Mouse (Mus musculus) MEL (cell line): ENCODE results near the gene Krtap4-2. TPM values are rescaled to one million over a fixed set of nuclear protein-coding genes. Genes with fewer than 3 reads are reported as not detected.
"Not testable (repeated sequence)": the region's sequence is repeated elsewhere in the genome, so short reads cannot be mapped to it uniquely, and the experiment has no call there.

Experiments used
- DNase-seq: peaks from one replicate; pipeline ENCODE4 v3.0.0; 2011; ENCODE audit warnings: low read depth, low spot score
- H3K27ac ChIP-seq: 2 replicates; pipeline ENCODE4 v1.5.1; 2012; ENCODE audit warnings: low read depth, mild to moderate bottlenecking, control low read depth, low read length, moderate library complexity; ENCODE audit not compliant: control insufficient read depth
- H3K27me3 ChIP-seq, 2 experiments: fragments of 150-350 bp in 1 of 2; sonication (generic) in 1 of 2; 2 replicates each; pipeline ENCODE4 v1.6.1; 2012; ENCODE audit warnings: low read length in 2 of 2, mild to moderate bottlenecking in 2 of 2, improper control_type of control experiment in 1 of 2, moderate library complexity in 1 of 2; ENCODE audit not compliant: insufficient read depth in 2 of 2, control insufficient read depth in 1 of 2
- H3K36me3 ChIP-seq, 2 experiments: 2 replicates each; pipeline ENCODE4 v1.6.1; 2012 to 2014; ENCODE audit warnings: low read length in 2 of 2, improper control_type of control experiment in 1 of 2, inconsistent platforms in 1 of 2, mild to moderate bottlenecking in 1 of 2; ENCODE audit not compliant: insufficient read depth in 2 of 2, control insufficient read depth in 1 of 2
- H3K4me1 ChIP-seq, 2 experiments: fragments of 150-350 bp in 1 of 2; sonication (generic) in 1 of 2; 2 replicates each; pipeline ENCODE4 v1.6.1; 2012; ENCODE audit warnings: low read length in 2 of 2, improper control_type of control experiment in 1 of 2, mild to moderate bottlenecking in 1 of 2; ENCODE audit not compliant: insufficient read depth in 2 of 2, control insufficient read depth in 1 of 2
- H3K4me3 ChIP-seq, 2 experiments: fragments of 150-350 bp in 1 of 2; sonication (generic) in 1 of 2; 2 replicates each; pipeline ENCODE4 v1.5.1; 2012; ENCODE audit warnings: low read depth in 2 of 2, low read length in 2 of 2, mild to moderate bottlenecking in 2 of 2, moderate library complexity in 2 of 2, control low read depth in 1 of 2, improper control_type of control experiment in 1 of 2; ENCODE audit not compliant: control insufficient read depth in 1 of 2, insufficient read depth in 1 of 2
- H3K79me2 ChIP-seq: 2 replicates; pipeline ENCODE4 v1.6.1; 2012; ENCODE audit warnings: mild to moderate bottlenecking, low read length, moderate library complexity; ENCODE audit not compliant: control insufficient read depth, poor library complexity, insufficient read depth
- H3K9ac ChIP-seq: 2 replicates; pipeline ENCODE4 v1.6.1; 2012; ENCODE audit warnings: low read depth, mild to moderate bottlenecking, control low read depth, low read length, moderate library complexity; ENCODE audit not compliant: control insufficient read depth, poor library complexity, severe bottlenecking
- H3K9me3 ChIP-seq: fragments of 150-350 bp; sonication (generic); replicated peaks from 2 replicates; pipeline ENCODE4 v1.6.1; 2012; ENCODE audit warnings: mild to moderate bottlenecking, low read length, improper control_type of control experiment, moderate library complexity; ENCODE audit not compliant: insufficient read depth
- BHLHE40 ChIP-seq: IDR thresholded peaks from 2 replicates; pipeline ENCODE4 v1.6.1; 2012; ENCODE audit warnings: low read depth, mild to moderate bottlenecking, inconsistent platforms, low read length, improper control_type of control experiment, borderline replicate concordance
- CHD2 ChIP-seq: IDR thresholded peaks from 2 replicates; pipeline ENCODE4 v1.6.1; 2011; ENCODE audit warnings: low read length, improper control_type of control experiment
- CTCF ChIP-seq, 3 experiments: IDR thresholded peaks in 2 of 3; conservative IDR thresholded peaks in 1 of 3; 2 replicates each; pipeline ENCODE4 v1.5.1; 2011 to 2012; ENCODE audit warnings: low read length in 3 of 3, low read depth in 2 of 3, mild to moderate bottlenecking in 2 of 3, improper control_type of control experiment in 1 of 3, inconsistent platforms in 1 of 3, mixed read lengths in 1 of 3, moderate library complexity in 1 of 3; ENCODE audit not compliant: control insufficient read depth in 1 of 3, insufficient read depth in 1 of 3, poor library complexity in 1 of 3, severe bottlenecking in 1 of 3
- E2F4 ChIP-seq: IDR thresholded peaks from 2 replicates; pipeline ENCODE4 v1.6.1; 2011; ENCODE audit warnings: low read depth, low read length, improper control_type of control experiment, borderline replicate concordance
- HCFC1 ChIP-seq: IDR thresholded peaks from 2 replicates; pipeline ENCODE4 v1.6.1; 2012; ENCODE audit warnings: low read depth, mild to moderate bottlenecking, inconsistent platforms, low read length, improper control_type of control experiment, moderate library complexity
- KAT2A ChIP-seq: conservative IDR thresholded peaks from 2 replicates; pipeline ENCODE4 v1.6.1; 2012; ENCODE audit warnings: low read depth, low read length, improper control_type of control experiment, inconsistent platforms
- MAFK ChIP-seq: IDR thresholded peaks from 2 replicates; pipeline ENCODE4 v1.6.1; 2011; ENCODE audit warnings: low read depth, mild to moderate bottlenecking, low read length, improper control_type of control experiment, borderline replicate concordance
- MAX ChIP-seq: IDR thresholded peaks from 2 replicates; pipeline ENCODE4 v1.6.1; 2011; ENCODE audit warnings: low read length, improper control_type of control experiment
- MYC ChIP-seq: IDR thresholded peaks from 2 replicates; pipeline ENCODE4 v1.6.1; 2011; ENCODE audit warnings: low read depth, mild to moderate bottlenecking, low read length, improper control_type of control experiment, moderate library complexity
- NRF1 ChIP-seq: IDR thresholded peaks from 2 replicates; pipeline ENCODE4 v1.6.1; 2014; ENCODE audit warnings: low read depth, mild to moderate bottlenecking, inconsistent platforms, low read length, improper control_type of control experiment, moderate library complexity; ENCODE audit not compliant: poor library complexity, insufficient read depth, severe bottlenecking
- RCOR1 ChIP-seq: IDR thresholded peaks from 2 replicates; pipeline ENCODE4 v1.6.1; 2012; ENCODE audit warnings: low read depth, mild to moderate bottlenecking, inconsistent platforms, low read length, improper control_type of control experiment
- SMC3 ChIP-seq: IDR thresholded peaks from 2 replicates; pipeline ENCODE4 v1.6.1; 2011; ENCODE audit warnings: low read depth, low read length, improper control_type of control experiment
- TAL1 ChIP-seq: IDR thresholded peaks from 2 replicates; pipeline ENCODE4 v1.6.1; 2012; ENCODE audit warnings: mild to moderate bottlenecking, inconsistent platforms, low read length, moderate library complexity, mixed read lengths
- TBP ChIP-seq: IDR thresholded peaks from 2 replicates; pipeline ENCODE4 v1.8.0; 2011; ENCODE audit warnings: low read depth, low read length, improper control_type of control experiment
- UBTF ChIP-seq: IDR thresholded peaks from 2 replicates; pipeline ENCODE4 v1.6.1; 2012; ENCODE audit warnings: low read depth, mild to moderate bottlenecking, inconsistent platforms, low read length, improper control_type of control experiment, moderate library complexity, borderline replicate concordance; ENCODE audit not compliant: insufficient read depth
- USF1 ChIP-seq: IDR thresholded peaks from 2 replicates; pipeline ENCODE4 v1.6.1; 2014; ENCODE audit warnings: low read depth, mild to moderate bottlenecking, inconsistent platforms, low read length, improper control_type of control experiment, moderate library complexity
- USF2 ChIP-seq, 2 experiments: IDR thresholded peaks; 2 replicates each; pipeline ENCODE4 v1.6.1; 2011 to 2012; ENCODE audit warnings: improper control_type of control experiment in 2 of 2, low read length in 2 of 2, borderline replicate concordance in 1 of 2, inconsistent platforms in 1 of 2, low read depth in 1 of 2, mild to moderate bottlenecking in 1 of 2; ENCODE audit not compliant: insufficient read depth in 1 of 2
- ZC3H11A ChIP-seq: IDR thresholded peaks from 2 replicates; pipeline ENCODE4 v1.6.1; 2012; ENCODE audit warnings: low read depth, mild to moderate bottlenecking, inconsistent platforms, low read length, improper control_type of control experiment
- ZKSCAN1 ChIP-seq: IDR thresholded peaks from 2 replicates; pipeline ENCODE4 v1.6.1; 2012; ENCODE audit warnings: low read depth, mild to moderate bottlenecking, inconsistent platforms, low read length, improper control_type of control experiment, moderate library complexity
- polyA plus RNA-seq, 2 experiments: library from polyadenylated mRNA; stranded (reverse) in 1 of 2; unstranded in 1 of 2; fragments of >175 nt in 1 of 2; fragments of >200 nt in 1 of 2; gene quantifications; 2 replicates each; pipeline versions ENCODE4 v1.2.1 to v1.2.4; 2012; ENCODE audit warnings: low replicate concordance in 2 of 2, low read depth in 1 of 2; ENCODE audit not compliant: insufficient read length in 2 of 2, insufficient read depth in 1 of 2, missing spikeins in 1 of 2
- total RNA-seq: library from RNA; depleted of rRNA; stranded (reverse); fragments of 300-350 nt; gene quantifications from 2 replicates; pipeline ENCODE4 v1.2.3, GENCODE M21; 2012

Gene Krtap4-2
- total and polyA plus RNA-seq, 3 experiments: not detected

GRCm38 (mm10) chr11:99609126-99609525 is 25.8 kb downstream of the Krtap4-2 start:
- H3K4me1 ChIP-seq: no peaks in the 10 kb centered on the region

GRCm38 (mm10) chr11:99603208-99603607 is 31.7 kb downstream of the Krtap4-2 start, which contains the start of gene Gm11938:
Gm11938 (minus strand) TSS chr11:99603308.
- H3K9ac ChIP-seq, H3K4me3 ChIP-seq, H3K4me1 ChIP-seq, H3K27me3 ChIP-seq, H3K9me3 ChIP-seq, DNase-seq, H3K79me2 ChIP-seq, H3K36me3 ChIP-seq, H3K27ac ChIP-seq: not testable (repeated sequence)

More at GRCm38 (mm10) chr11:99609126-99609525, 25.8 kb downstream of the Krtap4-2 start:
- Histone ChIP-seq H3K9ac (no peak overlapping the region), H3K27me3 (no peaks in the 10 kb centered on the region), H3K4me3 (no peak overlapping the region)
- no peak for TF ChIP-seq USF2 (IDR thresholded peaks at IDR 0.05; ENCODE audit: borderline replicate concordance in 1 of 2, insufficient read depth in 1 of 2, low read depth in 1 of 2, low read length in 2 of 2)
- TF ChIP-seq TBP: no peak
- no peak for TF ChIP-seq CTCF (IDR thresholded peaks at IDR 0.05 in 2 of 3, conservative IDR thresholded peaks at IDR 0.05 in 1 of 3; ENCODE audit: control insufficient read depth in 1 of 3, insufficient read depth in 1 of 3, low read depth in 2 of 3, low read length in 3 of 3, poor library complexity in 1 of 3, severe bottlenecking in 1 of 3)
- no peak for TF ChIP-seq ZKSCAN1
- TF ChIP-seq USF1: no peak
- TF ChIP-seq RCOR1: no peak
- TF ChIP-seq TAL1: no peak
- no peak for TF ChIP-seq MYC
- TF ChIP-seq ZC3H11A: no peak
- no peak for TF ChIP-seq CHD2
- no peak for TF ChIP-seq SMC3
- TF ChIP-seq E2F4: no peak
- no peak for TF ChIP-seq KAT2A
- TF ChIP-seq NRF1: no peak
- no peak for TF ChIP-seq HCFC1
- TF ChIP-seq MAFK: no peak
- TF ChIP-seq BHLHE40: no peak
- TF ChIP-seq MAX: no peak
- TF ChIP-seq UBTF: no peak
- TF ChIP-seq, all 39 proteins: peak for 0
- H3K27ac ChIP-seq: no peak overlapping the region
- H3K36me3 ChIP-seq: no peaks in the 10 kb centered on the region
- H3K79me2 ChIP-seq: no peaks in the 10 kb centered on the region
- no peaks in the 10 kb centered on the region for H3K9me3 ChIP-seq
- DNase-seq: no peak

GRCm38 (mm10) chr11:99597742-99598141 is 37.1 kb downstream of the Krtap4-2 start, which contains the start of gene Krtap9-3:
Krtap9-3 (minus strand) TSS chr11:99598105.
- not testable (repeated sequence) for H3K27me3 ChIP-seq, H3K79me2 ChIP-seq, H3K36me3 ChIP-seq, H3K27ac ChIP-seq, H3K4me1 ChIP-seq, H3K9ac ChIP-seq, H3K4me3 ChIP-seq, DNase-seq, H3K9me3 ChIP-seq
